Mouse (Mus musculus) forebrain, postnatal 0 days (tissue): ENCODE measurements around the gene Eva1c. TPM values are rescaled to one million over a fixed set of nuclear protein-coding genes. Genes with fewer than 3 reads are reported as not detected.

ENCODE experiments used
- ATAC-seq: fragments of 200-750 bp; cut with Nextera tagmentation; 2 replicates; pipeline ENCODE4 v1.8.0; 2017; ENCODE audit warnings: mild to moderate bottlenecking, moderate library complexity
- DNase-seq: peaks from one replicate; pipeline ENCODE4 v3.0.0-alpha.2; 2015
- H3K27ac ChIP-seq: fragments of 300-500 bp; sonication (generic); 2 replicates; pipeline ENCODE4 v1.5.1; 2014; ENCODE audit warnings: low read depth, mild to moderate bottlenecking, antibody characterized with exemption, low read length, moderate library complexity, mixed read lengths
- H3K27me3 ChIP-seq: fragments of 300-500 bp; sonication (generic); 2 replicates; pipeline ENCODE4 v1.6.1; 2014; ENCODE audit warnings: mild to moderate bottlenecking, low read length, mixed read lengths; ENCODE audit not compliant: insufficient read depth
- H3K36me3 ChIP-seq: fragments of 300-500 bp; sonication (generic); 2 replicates; pipeline ENCODE4 v1.6.1; 2014; ENCODE audit warnings: mild to moderate bottlenecking, moderate library complexity; ENCODE audit not compliant: insufficient read depth
- H3K4me1 ChIP-seq: fragments of 300-500 bp; sonication (generic); 2 replicates; pipeline ENCODE4 v1.6.1; 2014; ENCODE audit warnings: antibody characterized with exemption; ENCODE audit not compliant: insufficient read depth
- H3K4me2 ChIP-seq: fragments of 300-500 bp; sonication (generic); 2 replicates; pipeline ENCODE4 v1.6.1; 2014; ENCODE audit warnings: low read depth, mild to moderate bottlenecking, moderate library complexity
- H3K4me3 ChIP-seq: fragments of 300-500 bp; sonication (generic); 2 replicates; pipeline ENCODE4 v1.5.1; 2014; ENCODE audit warnings: low read depth, low read length, mixed read lengths
- H3K9ac ChIP-seq: fragments of 300-500 bp; sonication (generic); 2 replicates; pipeline ENCODE4 v1.6.1; 2014; ENCODE audit warnings: mild to moderate bottlenecking
- H3K9me3 ChIP-seq: fragments of 300-500 bp; sonication (generic); 2 replicates; pipeline ENCODE4 v1.6.1; 2016; ENCODE audit warnings: low read length
- CTCF ChIP-seq: sonication (generic); IDR thresholded peaks from 2 replicates; pipeline ENCODE4 v1.5.1; 2016; ENCODE audit warnings: antibody characterized with exemption, control low read depth, low read depth
- WGBS: fragments of 180-500 bp; shearing (Covaris S2); extraction: QIAGEN DNeasy Blood & Tissue Kit; methylation state at CpG from one replicate; pipeline ENCODE4 v1.1.7; 2014; 5-methylcytosine and 5-hydroxymethylcytosine counted together
- polyA plus RNA-seq: library from polyadenylated mRNA; unstranded; fragments of >200 nt; fragmentation: Nextera tagmentation; extraction: Ambion mirVana; gene quantifications from 2 replicates; pipeline ENCODE4 v1.2.1, GENCODE M21; 2015
- total RNA-seq: library from RNA; depleted of rRNA; stranded (reverse); fragments of >200 nt; gene quantifications from 2 replicates; pipeline ENCODE4 v1.2.3, GENCODE M21; 2014

The Eva1c gene
- total and polyA plus RNA-seq, 2 experiments from 2014 or later: 3.4 to 4.0 TPM

DNA sequence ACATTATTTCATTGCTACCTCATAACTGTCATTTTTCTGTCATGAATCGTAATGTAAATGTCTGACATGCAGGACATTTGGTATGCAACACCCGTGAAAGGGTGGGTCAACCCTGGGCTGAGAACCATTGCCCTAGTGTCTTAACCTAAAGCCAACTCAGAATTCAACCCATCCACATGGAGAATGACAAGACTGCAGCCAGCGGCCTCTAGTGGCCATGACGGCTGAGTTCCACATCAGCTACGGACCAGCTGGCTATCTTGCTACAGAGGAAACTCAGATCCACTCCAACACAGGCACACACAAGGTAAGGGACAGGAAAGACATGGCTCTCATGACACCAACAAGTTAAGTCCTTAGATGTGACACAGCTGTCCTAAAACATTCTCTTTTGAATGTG lies 98.9 kb downstream of the Eva1c start:
- no peaks in the 10 kb centered on the region for H3K4me1 ChIP-seq
- 24% methylated on average over 5 of the region's 5 CpGs for WGBS
- H3K4me2 ChIP-seq: no peak overlapping the region
- peak; percentile 57; the same call in 1 of the 2 replicates for ATAC-seq
- H3K27me3 ChIP-seq: no peaks in the 10 kb centered on the region
- TF ChIP-seq CTCF: peak; percentile 90
- no peak overlapping the region for H3K9ac ChIP-seq
- peaks cover 37% of the 10 kb centered on the region for H3K36me3 ChIP-seq
- peak; percentile 80 for DNase-seq
- H3K4me3 ChIP-seq: no peak overlapping the region
- H3K27ac ChIP-seq: no peak overlapping the region
- no peaks in the 10 kb centered on the region for H3K9me3 ChIP-seq

DNA sequence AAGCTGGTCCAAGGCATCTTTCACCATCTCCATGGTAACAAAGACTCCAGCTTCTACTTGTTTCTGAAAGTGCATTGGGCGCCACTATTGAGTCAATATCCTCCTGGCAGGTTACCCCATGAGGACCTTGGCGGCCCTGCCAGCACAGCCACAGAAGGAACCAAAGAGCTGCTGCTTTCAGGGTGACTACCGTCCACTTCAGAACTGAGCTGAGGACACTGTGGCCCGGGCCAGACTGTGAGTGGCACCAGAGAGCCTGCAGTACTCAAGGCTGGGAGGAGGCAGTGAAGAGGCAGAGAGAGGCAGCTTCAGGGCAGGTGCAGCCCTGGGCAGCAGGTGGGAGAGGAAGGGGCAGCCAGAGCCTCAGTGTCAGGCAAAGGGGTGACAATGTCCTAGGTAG lies 100.9 kb downstream of the Eva1c start:
- TF ChIP-seq CTCF: no peak
- Histone ChIP-seq H3K9me3 (no peaks in the 10 kb centered on the region), H3K27ac (no peak overlapping the region), H3K9ac (no peak overlapping the region), H3K4me2 (no peak overlapping the region), H3K27me3 (no peaks in the 10 kb centered on the region), H3K36me3 (peaks cover 38% of the 10 kb centered on the region), H3K4me3 (no peak overlapping the region), H3K4me1 (no peaks in the 10 kb centered on the region)
- WGBS: 86% methylated on average over 4 of the region's 4 CpGs
- no peak for DNase-seq
- ATAC-seq: no peak

DNA sequence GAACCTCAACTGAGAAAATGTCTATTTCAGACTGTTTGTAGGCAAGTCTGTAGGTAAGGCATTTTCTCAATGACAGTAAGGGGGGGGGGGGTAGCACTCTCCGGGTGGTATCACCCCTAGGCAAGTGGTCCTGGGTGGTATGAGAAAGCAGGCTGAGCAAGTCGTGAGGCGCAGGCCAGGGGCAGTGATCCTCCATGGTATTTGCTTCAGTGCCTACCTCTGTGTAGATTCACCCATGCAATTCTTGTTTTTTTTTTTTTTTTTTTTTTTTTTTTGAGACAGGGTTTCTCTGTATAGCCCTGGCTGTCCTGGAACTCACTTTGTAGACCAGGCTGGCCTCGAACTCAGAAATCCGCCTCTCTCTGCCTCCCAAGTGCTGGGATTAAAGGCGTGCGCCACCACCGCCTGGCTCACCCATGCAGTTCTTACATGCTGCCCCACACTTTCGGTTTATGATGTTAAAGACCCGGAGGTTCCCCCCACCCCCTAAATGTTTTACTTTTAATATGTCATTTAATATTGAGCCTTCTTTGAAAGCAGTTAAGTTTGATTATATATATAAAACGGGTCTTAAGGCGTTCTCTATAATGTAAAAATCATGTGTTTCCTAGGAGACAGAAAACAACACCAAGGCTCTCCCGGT lies 107.1 kb downstream of the Eva1c start:
- Histone ChIP-seq H3K9ac (peak overlapping the region; percentile 88; the same call in 1 of the 2 replicates), H3K4me1 (no peaks in the 10 kb centered on the region), H3K27ac (peak overlapping the region; percentile 88), H3K36me3 (peaks cover 29% of the 10 kb centered on the region), H3K9me3 (no peaks in the 10 kb centered on the region), H3K27me3 (no peaks in the 10 kb centered on the region), H3K4me3 (peak overlapping the region; percentile 85), H3K4me2 (peak overlapping the region; percentile 78)
- no peak for TF ChIP-seq CTCF
- DNase-seq: no peak
- WGBS: 27% methylated on average over 13 of the region's 13 CpGs
- no peak for ATAC-seq

DNA sequence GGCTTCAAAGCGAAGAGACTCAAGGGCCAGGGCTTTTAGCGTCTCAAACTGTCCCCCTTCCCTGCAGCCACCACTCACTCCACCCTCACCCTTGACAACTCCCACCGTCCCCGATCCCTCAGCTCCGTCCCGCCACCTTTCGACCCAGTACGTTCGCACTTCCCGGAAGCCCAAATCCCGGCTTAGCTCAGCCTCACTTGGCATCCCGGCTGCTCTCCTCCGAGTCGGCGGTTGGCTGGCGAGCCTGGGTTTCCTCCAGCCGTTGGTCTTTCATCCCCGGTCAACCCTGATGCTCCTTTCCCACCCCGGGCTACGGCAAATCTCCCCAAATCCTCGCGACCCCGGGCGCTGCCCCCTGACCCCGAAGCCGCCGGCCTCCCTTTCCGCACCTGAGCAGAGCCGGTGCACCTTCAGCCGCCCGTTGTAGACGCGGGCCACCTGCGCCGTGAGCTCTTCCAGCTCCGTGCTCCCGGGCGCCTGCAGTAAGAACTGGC lies 107.7 kb downstream of the Eva1c start:
- DNase-seq: peak; percentile 72
- Histone ChIP-seq H3K4me2 (peak overlapping the region; percentile 78), H3K9me3 (no peaks in the 10 kb centered on the region), H3K27ac (peak overlapping the region; percentile 88), H3K4me1 (no peaks in the 10 kb centered on the region), H3K9ac (peak overlapping the region; percentile 88), H3K27me3 (no peaks in the 10 kb centered on the region), H3K36me3 (peaks cover 25% of the 10 kb centered on the region), H3K4me3 (peak overlapping the region; percentile 85)
- WGBS: 2% methylated on average over 38 of the region's 38 CpGs
- TF ChIP-seq CTCF: no peak
- peak; percentile 56 for ATAC-seq

DNA sequence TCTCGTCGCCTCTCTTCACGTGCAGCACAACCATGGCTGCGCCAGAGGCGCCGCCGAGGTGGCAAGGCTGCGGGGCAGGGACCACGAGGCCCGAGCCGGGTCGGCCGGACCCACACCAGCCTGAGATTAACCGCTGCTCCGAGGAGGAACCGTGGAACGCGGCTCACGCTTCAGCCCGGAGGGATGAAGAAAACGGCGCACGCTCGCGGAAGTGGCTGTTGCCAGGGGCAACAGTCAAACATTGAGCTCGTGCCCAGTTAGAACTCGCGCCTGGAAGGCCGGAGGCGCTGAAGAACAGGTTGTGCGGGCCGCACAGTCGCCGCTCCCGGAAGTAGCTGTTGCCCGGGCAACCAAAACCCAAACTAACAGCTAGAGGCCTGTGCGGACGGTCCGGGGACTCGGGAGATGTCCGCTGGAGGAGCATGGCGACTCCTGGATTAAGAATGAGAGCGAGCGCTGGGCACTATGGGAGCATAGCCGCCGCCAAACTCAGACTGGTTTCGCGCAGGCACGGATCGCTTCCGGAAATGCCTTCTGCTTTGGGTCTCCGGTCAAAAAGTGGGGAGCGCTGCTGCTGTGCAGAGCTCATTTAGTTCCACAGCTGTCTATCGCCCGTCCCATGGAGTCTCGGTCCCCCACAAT lies 108.3 kb downstream of the Eva1c start, which contains the start of gene Cfap298:
Gene Cfap298 (minus strand): TSS at position 428 of the 642 bp plus-strand sequence.
- peaks cover 19% of the 10 kb centered on the region for H3K36me3 ChIP-seq
- WGBS: under 1% methylated on average over 56 of the region's 56 CpGs
- no peaks in the 10 kb centered on the region for H3K27me3 ChIP-seq
- peak within 1 kb of the TSS; percentile 85 for H3K4me3 ChIP-seq
- peak within 1 kb of the TSS; percentile 78 for H3K4me2 ChIP-seq
- peak within 1 kb of the TSS; percentile 88 for H3K27ac ChIP-seq
- no peak for TF ChIP-seq CTCF
- ATAC-seq (peak; percentile 97), DNase-seq (peak; percentile 98)
- H3K9me3 ChIP-seq: no peaks in the 10 kb centered on the region
- no peaks in the 10 kb centered on the region for H3K4me1 ChIP-seq
- peak within 1 kb of the TSS; percentile 88 for H3K9ac ChIP-seq

DNA sequence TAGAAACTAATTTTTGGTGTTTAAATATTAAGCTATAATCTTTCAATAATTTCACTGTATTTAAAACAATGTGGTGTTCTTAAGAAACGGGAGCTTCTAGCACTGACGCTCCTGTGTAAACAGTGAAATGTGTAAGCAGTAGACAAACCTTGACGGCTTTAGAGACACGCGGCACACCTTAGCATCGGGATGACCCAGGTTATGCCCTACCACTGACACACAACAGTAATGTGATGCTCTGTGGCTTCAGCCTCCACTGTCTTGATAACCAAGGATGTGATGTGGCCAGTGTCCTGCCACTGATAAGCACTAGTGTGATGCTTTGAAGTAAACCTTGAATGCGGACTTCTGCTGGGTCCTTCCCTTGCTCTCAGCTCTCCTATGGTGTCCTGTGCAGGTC lies 114.7 kb downstream of the Eva1c start:
- no peak overlapping the region for H3K27ac ChIP-seq
- no peak overlapping the region for H3K4me3 ChIP-seq
- no peaks in the 10 kb centered on the region for H3K9me3 ChIP-seq
- H3K27me3 ChIP-seq: no peaks in the 10 kb centered on the region
- DNase-seq: no peak
- H3K4me1 ChIP-seq: no peaks in the 10 kb centered on the region
- H3K36me3 ChIP-seq: peaks cover 60% of the 10 kb centered on the region
- no peak overlapping the region for H3K9ac ChIP-seq
- no peak for ATAC-seq
- WGBS: 94% methylated on average over 7 of the region's 7 CpGs
- no peak for TF ChIP-seq CTCF
- no peak overlapping the region for H3K4me2 ChIP-seq

DNA sequence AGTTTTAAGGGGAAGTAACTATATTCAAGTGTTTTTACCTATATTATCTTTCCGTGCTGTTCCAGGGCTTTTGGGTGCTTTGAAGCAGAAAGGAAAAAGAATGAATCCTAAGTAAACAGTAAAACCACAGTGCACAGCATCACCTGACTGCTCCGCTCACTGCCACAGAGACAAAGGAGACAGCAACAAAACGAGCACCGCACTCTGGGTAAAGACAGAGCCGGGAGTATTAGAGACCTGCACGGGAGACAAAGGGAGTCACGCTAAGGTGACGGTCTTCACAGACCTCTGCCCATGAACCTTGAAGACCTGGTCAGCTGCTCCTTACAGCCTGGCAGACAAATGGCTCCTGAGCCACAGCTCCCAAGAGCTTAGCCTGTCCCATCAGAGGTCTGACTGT lies 120.5 kb downstream of the Eva1c start:
- ATAC-seq (no peak), DNase-seq (no peak)
- Histone ChIP-seq H3K27ac (no peak overlapping the region), H3K27me3 (no peaks in the 10 kb centered on the region), H3K36me3 (peaks cover 67% of the 10 kb centered on the region), H3K9me3 (no peaks in the 10 kb centered on the region), H3K4me1 (no peaks in the 10 kb centered on the region), H3K4me2 (no peak overlapping the region), H3K9ac (no peak overlapping the region), H3K4me3 (no peak overlapping the region)
- TF ChIP-seq CTCF: no peak
- WGBS: 69% methylated on average over 8 of the region's 8 CpGs
